Mouse (Mus musculus) activated CD4-positive, CD25-positive, alpha-beta regulatory T cell (primary cell): ENCODE data around the gene Ngly1. TPM values are rescaled to one million over a fixed set of nuclear protein-coding genes. Genes with fewer than 3 reads are reported as not detected.

Source experiments
- polyA plus RNA-seq, 2 experiments: library from polyadenylated mRNA; unstranded; fragments of 100-300 nt; shearing (Covaris generic); gene quantifications; one replicate each; pipeline ENCODE4 v1.2.1; 2017

Gene Ngly1
- 100 to 1,000 TPM in 1 of 2 experiments, 10 to 100 TPM in 1; 78.9 to 102 TPM for polyA plus RNA-seq

DNA sequence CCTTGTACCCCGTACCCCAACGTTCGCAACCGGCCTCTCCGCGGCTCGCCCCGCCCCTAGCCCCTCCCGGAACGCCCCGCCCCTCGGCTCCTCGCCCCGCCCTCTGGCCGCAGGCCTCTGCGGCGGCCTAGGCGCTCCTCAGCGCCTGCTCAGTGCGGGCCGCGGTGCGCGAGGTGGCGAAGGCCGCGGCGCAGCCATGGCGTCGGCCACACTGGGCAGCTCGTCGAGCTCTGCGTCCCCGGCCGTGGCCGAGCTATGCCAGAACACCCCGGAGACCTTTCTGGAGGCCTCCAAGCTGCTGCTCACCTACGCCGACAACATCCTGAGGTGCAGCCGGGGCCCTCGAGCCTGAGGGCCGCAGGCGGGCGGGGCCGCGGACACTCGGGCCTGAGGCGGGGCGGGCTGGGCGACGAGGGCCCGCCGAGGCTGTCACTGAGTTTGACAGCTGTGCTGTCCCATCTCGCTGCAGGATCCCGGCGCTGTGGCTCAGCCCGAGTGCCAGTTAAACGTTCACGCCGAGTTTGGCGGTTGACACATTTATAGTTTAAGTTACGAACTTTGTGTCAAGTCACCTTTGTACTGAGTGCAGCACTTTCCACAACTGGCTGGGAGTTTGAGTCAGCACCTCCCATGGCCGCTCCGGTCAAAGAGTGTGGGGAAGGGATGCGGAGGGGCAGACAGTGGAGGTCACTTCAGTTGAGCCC, at the start of gene Ngly1, which contains the start of gene Oxsm:
TSS of gene Ngly1 (plus strand) at position 110 of the 704 bp plus-strand sequence.
TSS of gene Oxsm (minus strand) at position 638 of the 704 bp plus-strand sequence.

Other genes with a start within 250 kb of the Ngly1 start
- 1 to 10 TPM; 5.4 to 6.9 TPM for gene Oxsm, start 528 bp downstream of the Ngly1 start, polyA plus RNA-seq
- gene Top2b, start 115.9 kb downstream of the Ngly1 start, polyA plus RNA-seq: 100 to 1,000 TPM; 168 to 192 TPM